Mouse (Mus musculus) neural tube, embryonic 12.5 days (tissue): ENCODE data around the gene Cnga1. TPM values are rescaled to one million over a fixed set of nuclear protein-coding genes. Genes with fewer than 3 reads are reported as not detected.
A peak's percentile ranks its signal among the peaks of the same experiment; 100 is the strongest.

Experiments
- ATAC-seq: fragments of 200-750 bp; cut with Nextera tagmentation; 2 replicates; pipeline ENCODE4 v1.8.0; 2017; ENCODE audit warnings: low read depth, mild to moderate bottlenecking, moderate TSS enrichment, moderate library complexity; ENCODE audit not compliant: low FRiP score
- H3K27ac ChIP-seq: fragments of 300-500 bp; sonication (generic); 2 replicates; pipeline ENCODE4 v1.5.1; 2016
- H3K27me3 ChIP-seq: fragments of 300-500 bp; sonication (generic); replicated peaks from 2 replicates; pipeline ENCODE4 v1.6.1; 2016; ENCODE audit warnings: mild to moderate bottlenecking
- H3K36me3 ChIP-seq: fragments of 300-500 bp; sonication (generic); 2 replicates; pipeline ENCODE4 v1.6.1; 2016; ENCODE audit warnings: mild to moderate bottlenecking
- H3K4me1 ChIP-seq: fragments of 300-500 bp; sonication (generic); 2 replicates; pipeline ENCODE4 v1.6.1; 2016
- H3K4me2 ChIP-seq: fragments of 300-500 bp; sonication (generic); replicated peaks from 2 replicates; pipeline ENCODE4 v1.6.1; 2016; ENCODE audit warnings: mild to moderate bottlenecking
- H3K4me3 ChIP-seq: fragments of 300-500 bp; sonication (generic); 2 replicates; pipeline ENCODE4 v1.5.1; 2016
- H3K9ac ChIP-seq: fragments of 300-500 bp; sonication (generic); 2 replicates; pipeline ENCODE4 v1.6.1; 2016; ENCODE audit warnings: mild to moderate bottlenecking
- H3K9me3 ChIP-seq: fragments of 300-500 bp; sonication (generic); 2 replicates; pipeline ENCODE4 v1.6.1; 2016; ENCODE audit warnings: mild to moderate bottlenecking
- WGBS: fragments of 180-500 bp; shearing (Covaris S2); methylation state at CpG from one replicate; pipeline ENCODE4 v1.1.7; 2016; 5-methylcytosine and 5-hydroxymethylcytosine counted together
- polyA plus RNA-seq: library from polyadenylated mRNA; unstranded; fragments of >200 nt; fragmentation: Nextera tagmentation; extraction: Ambion mirVana; gene quantifications from 2 replicates; pipeline ENCODE4 v1.2.1, GENCODE M21; 2016

Gene Cnga1
- polyA plus RNA-seq = not detected in 2 replicates

- Histone ChIP-seq H3K4me1 (peaks cover 8% of the 10 kb centered on the region), H3K4me3 (no peak within 1 kb of the TSS), H3K27me3 (peaks cover 18% of the 10 kb centered on the region), H3K4me2 (no peak within 1 kb of the TSS), H3K9ac (no peak within 1 kb of the TSS), H3K27ac (no peak within 1 kb of the TSS), H3K9me3 (no peaks in the 10 kb centered on the region), H3K36me3 (no peaks in the 10 kb centered on the region)
- 83% methylated on average over 1 of the region's 1 CpGs for WGBS
- no peak for ATAC-seq
These were observed at the start of gene Cnga1 for GRCm38 (mm10) chr5:72644175-72644574. Gene Cnga1 (minus strand): TSS chr5:72644275.

DNA sequence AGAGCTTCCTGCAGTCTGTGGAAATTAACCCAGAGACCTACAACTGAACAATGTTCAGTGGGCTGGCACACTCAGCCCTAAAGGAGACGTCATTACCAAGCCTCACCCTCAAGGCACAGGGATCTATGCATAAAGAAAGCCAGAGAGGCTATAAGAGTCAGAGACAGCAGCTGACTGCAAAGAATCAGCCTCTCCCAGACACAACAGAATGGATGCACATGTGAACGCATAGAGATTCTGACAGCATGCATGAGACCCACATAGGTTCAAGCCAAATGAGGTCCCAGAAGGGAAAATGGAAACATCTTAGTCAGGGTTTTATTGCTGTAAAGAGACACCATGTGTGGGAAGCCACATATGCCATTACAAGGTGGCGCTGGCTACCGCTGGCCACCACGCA, 46.4 kb upstream of the Cnga1 start:
- no peak for ATAC-seq

DNA sequence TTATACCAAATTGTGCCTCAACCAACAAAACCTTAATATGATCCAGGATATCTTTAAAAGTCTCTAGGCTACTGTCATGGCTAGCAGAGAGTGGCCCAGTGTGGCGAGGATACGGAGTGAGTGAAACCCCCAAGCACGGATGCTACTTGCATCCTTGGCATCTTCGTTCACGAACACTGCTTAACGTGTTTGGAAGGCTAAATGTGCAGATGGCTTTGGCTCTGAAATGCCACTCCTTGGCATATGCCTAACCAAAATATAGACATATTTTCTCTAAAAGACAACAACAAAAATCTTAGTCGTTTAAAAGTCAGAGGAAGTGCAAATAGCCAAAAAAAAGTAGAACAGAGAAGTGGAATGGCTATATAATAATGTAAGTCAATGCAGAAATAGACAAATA, 45.5 kb upstream of the Cnga1 start:
- no peak overlapping the region for H3K9ac ChIP-seq
- H3K4me3 ChIP-seq = no peak overlapping the region
- H3K27ac ChIP-seq = no peak overlapping the region
- no peak overlapping the region for H3K4me2 ChIP-seq
- ATAC-seq = no peak
- H3K9me3 ChIP-seq = no peaks in the 10 kb centered on the region
- no peaks in the 10 kb centered on the region for H3K4me1 ChIP-seq
- no peaks in the 10 kb centered on the region for H3K36me3 ChIP-seq
- 96% methylated on average over 7 of the region's 7 CpGs for WGBS
- no peaks in the 10 kb centered on the region for H3K27me3 ChIP-seq

More for the DNA sequence above, 46.4 kb upstream of the Cnga1 start:
- Histone ChIP-seq H3K4me2 (no peak overlapping the region), H3K27me3 (no peaks in the 10 kb centered on the region), H3K9me3 (no peaks in the 10 kb centered on the region), H3K4me3 (no peak overlapping the region), H3K9ac (no peak overlapping the region), H3K36me3 (no peaks in the 10 kb centered on the region), H3K4me1 (no peaks in the 10 kb centered on the region), H3K27ac (no peak overlapping the region)
- whole genome bisulfite sequencing = 85% methylated on average over 5 of the region's 5 CpGs

DNA sequence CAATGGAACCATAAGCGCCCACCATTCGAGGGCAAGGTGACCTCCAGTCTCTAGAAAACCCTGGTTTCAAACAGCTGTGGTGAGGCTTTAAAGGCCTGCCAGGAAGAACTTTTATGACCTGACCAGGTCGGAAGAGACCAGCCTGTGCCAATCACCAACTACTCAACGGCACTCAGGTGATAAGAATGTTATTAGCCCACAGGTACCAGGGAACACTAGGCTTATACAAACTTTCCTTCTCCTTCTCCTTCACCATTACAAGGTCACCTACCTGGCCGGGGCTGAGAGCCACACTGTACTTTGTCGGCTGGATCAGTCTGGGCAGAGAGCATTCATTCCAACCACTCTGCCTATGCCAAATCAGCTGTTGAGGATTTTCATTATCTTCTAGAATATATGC, 37.4 kb upstream of the Cnga1 start:
- 87% methylated on average over 6 of the region's 6 CpGs for WGBS
- ATAC-seq = no peak
- H3K4me2 ChIP-seq = no peak overlapping the region

DNA sequence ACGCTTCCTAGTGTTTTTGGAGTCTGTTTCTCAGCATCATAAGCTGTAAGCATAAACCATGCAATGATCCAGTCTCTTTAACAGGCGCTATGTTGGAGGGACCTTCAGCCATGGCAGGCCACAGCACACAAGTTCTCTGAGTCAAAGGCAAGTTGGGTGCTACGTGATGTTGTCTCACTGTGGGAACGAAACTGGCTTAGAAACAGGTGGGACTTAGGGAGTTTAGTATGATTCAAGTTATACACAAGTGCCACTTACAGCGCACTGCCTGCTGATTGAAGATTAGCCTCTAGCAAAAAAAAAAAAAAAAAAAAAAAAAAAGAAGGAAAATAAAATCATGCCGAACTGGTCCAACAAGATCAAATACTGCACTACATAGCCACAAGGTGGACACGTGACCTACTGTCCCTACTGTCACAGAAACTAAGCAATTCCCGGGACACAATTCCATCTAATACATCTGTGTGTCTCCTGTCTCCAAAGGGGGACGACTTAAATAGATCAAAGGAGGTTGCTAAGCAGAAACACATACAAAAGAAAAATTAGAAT, 31.0 kb upstream of the Cnga1 start:
- H3K9ac ChIP-seq = no peak overlapping the region
- H3K27ac ChIP-seq = no peak overlapping the region
- no peak overlapping the region for H3K4me3 ChIP-seq
- H3K36me3 ChIP-seq = no peaks in the 10 kb centered on the region
- no peak overlapping the region for H3K4me2 ChIP-seq
- no peak for ATAC-seq
- 87% methylated on average over 9 of the region's 9 CpGs for WGBS
- no peaks in the 10 kb centered on the region for H3K27me3 ChIP-seq
- H3K9me3 ChIP-seq = no peaks in the 10 kb centered on the region
- H3K4me1 ChIP-seq = no peaks in the 10 kb centered on the region

More for the DNA sequence above, 37.4 kb upstream of the Cnga1 start:
- Histone ChIP-seq H3K4me3 (no peak overlapping the region), H3K27ac (no peak overlapping the region), H3K36me3 (no peaks in the 10 kb centered on the region), H3K4me1 (no peaks in the 10 kb centered on the region), H3K9ac (no peak overlapping the region), H3K9me3 (no peaks in the 10 kb centered on the region), H3K27me3 (no peaks in the 10 kb centered on the region)

- Histone ChIP-seq H3K4me1 (no peaks in the 10 kb centered on the region), H3K27me3 (no peaks in the 10 kb centered on the region), H3K36me3 (no peaks in the 10 kb centered on the region), H3K4me2 (no peak overlapping the region), H3K9ac (no peak overlapping the region), H3K4me3 (no peak overlapping the region), H3K9me3 (no peaks in the 10 kb centered on the region), H3K27ac (no peak overlapping the region)
- no peak for ATAC-seq
- WGBS = 68% methylated on average over 8 of the region's 8 CpGs
These were observed 27.1 kb upstream of the Cnga1 start for GRCm38 (mm10) chr5:72671017-72671699.

DNA sequence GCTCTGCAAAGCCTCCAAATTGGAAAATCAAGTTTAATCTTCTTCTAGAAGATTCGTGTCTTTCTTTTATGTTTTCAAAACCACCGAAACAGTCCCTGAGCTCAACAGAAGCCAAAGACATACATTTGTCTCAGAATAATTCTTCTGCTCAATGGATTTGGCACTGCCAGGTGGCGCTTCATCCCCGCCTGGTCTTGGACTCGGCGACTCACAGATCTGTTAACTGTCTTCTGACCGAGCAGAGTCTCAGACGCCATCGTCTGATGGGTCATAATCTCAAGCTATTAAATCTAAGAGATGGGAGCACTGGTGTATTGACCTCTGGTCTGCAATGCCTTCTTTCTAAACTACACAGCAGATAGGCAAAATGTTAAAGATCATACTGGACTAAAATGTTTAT, 24.3 kb upstream of the Cnga1 start:
- H3K36me3 ChIP-seq = no peaks in the 10 kb centered on the region
- no peaks in the 10 kb centered on the region for H3K9me3 ChIP-seq
- no peaks in the 10 kb centered on the region for H3K27me3 ChIP-seq
- no peak overlapping the region for H3K27ac ChIP-seq
- H3K9ac ChIP-seq = no peak overlapping the region
- H3K4me2 ChIP-seq = no peak overlapping the region
- no peaks in the 10 kb centered on the region for H3K4me1 ChIP-seq
- no peak overlapping the region for H3K4me3 ChIP-seq
- WGBS = 88% methylated on average over 9 of the region's 9 CpGs
- no peak for ATAC-seq

DNA sequence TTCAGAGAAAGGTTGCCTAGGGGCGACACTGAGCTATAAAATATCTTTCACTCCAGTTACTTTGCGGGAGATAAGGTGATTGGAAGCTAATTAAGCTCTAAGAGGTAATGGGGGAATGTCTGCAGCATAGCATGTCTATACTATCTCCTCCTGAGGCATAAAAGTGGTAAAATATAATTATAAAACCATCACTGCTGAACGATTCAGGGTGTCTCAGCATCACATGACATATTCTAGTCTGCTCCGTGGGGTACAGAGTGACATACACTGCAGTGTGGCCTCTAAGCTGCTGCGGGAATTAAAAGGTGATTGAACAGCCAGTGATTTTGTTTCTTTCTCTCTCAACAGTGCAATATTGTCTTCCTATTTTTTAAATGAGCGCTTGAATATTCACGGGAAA, 22.4 kb upstream of the Cnga1 start:
- Histone ChIP-seq H3K4me1 (no peaks in the 10 kb centered on the region), H3K36me3 (no peaks in the 10 kb centered on the region), H3K9me3 (no peaks in the 10 kb centered on the region), H3K27ac (no peak overlapping the region), H3K4me2 (no peak overlapping the region), H3K27me3 (no peaks in the 10 kb centered on the region), H3K9ac (no peak overlapping the region), H3K4me3 (no peak overlapping the region)
- ATAC-seq = peak; percentile 72
- WGBS = 69% methylated on average over 7 of the region's 7 CpGs

DNA sequence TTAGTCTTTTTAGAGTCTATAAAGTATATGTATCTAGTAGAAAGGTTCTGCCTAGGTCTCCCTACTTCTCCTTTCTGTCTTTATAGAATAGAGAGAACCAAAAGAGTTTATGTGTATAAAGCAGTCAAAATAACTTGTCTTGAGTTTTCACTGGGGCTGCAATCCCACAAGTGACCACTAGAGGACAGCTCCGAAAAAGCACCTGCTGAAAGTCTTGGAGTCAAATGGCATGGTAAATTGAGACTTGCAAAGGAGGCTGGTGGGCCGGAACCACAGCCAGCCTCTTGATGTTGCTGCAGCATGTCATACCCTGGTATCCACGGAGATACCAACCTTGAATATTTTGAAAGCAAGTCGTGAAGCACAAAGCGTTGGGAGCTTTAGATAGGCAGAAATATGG, 21.2 kb upstream of the Cnga1 start:
- Histone ChIP-seq H3K27ac (no peak overlapping the region), H3K27me3 (no peaks in the 10 kb centered on the region), H3K9ac (no peak overlapping the region), H3K9me3 (no peaks in the 10 kb centered on the region), H3K4me2 (no peak overlapping the region), H3K36me3 (no peaks in the 10 kb centered on the region), H3K4me1 (no peaks in the 10 kb centered on the region), H3K4me3 (no peak overlapping the region)
- 25% methylated on average over 5 of the region's 5 CpGs for WGBS
- no peak for ATAC-seq

DNA sequence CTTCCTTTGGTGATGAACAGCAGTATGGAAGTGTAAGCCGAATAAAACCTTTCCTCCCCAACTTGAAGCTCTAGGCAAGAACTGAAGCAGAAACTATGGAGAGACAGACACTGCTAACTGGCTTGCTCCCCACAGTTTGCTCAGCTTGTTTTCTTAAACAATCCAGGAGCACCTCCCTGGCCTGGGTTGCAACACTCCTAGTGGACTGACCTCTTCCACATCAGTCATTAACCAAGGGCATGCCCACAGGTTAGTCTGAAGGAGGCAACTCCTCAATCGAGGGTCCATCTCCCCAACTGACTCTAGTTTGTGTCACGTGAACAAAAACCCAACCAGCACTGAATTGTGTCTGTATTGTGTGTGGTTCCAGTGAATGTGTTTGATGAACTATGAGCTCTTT, 20.8 kb upstream of the Cnga1 start:
- no peak overlapping the region for H3K9ac ChIP-seq
- no peak for ATAC-seq
- no peak overlapping the region for H3K4me3 ChIP-seq
- no peaks in the 10 kb centered on the region for H3K36me3 ChIP-seq
- no peaks in the 10 kb centered on the region for H3K27me3 ChIP-seq
- H3K4me2 ChIP-seq = no peak overlapping the region
- H3K27ac ChIP-seq = no peak overlapping the region
- no peaks in the 10 kb centered on the region for H3K4me1 ChIP-seq
- H3K9me3 ChIP-seq = no peaks in the 10 kb centered on the region
- 52% methylated on average over 3 of the region's 3 CpGs for WGBS

- 78% methylated on average over 5 of the region's 5 CpGs for WGBS
- no peak for ATAC-seq
- no peaks in the 10 kb centered on the region for H3K36me3 ChIP-seq
- H3K27ac ChIP-seq = no peak overlapping the region
- no peak overlapping the region for H3K9ac ChIP-seq
- no peaks in the 10 kb centered on the region for H3K4me1 ChIP-seq
- H3K9me3 ChIP-seq = no peaks in the 10 kb centered on the region
- no peak overlapping the region for H3K4me2 ChIP-seq
- H3K4me3 ChIP-seq = no peak overlapping the region
- no peaks in the 10 kb centered on the region for H3K27me3 ChIP-seq
These were observed 20.1 kb upstream of the Cnga1 start for GRCm38 (mm10) chr5:72664126-72664525.

DNA sequence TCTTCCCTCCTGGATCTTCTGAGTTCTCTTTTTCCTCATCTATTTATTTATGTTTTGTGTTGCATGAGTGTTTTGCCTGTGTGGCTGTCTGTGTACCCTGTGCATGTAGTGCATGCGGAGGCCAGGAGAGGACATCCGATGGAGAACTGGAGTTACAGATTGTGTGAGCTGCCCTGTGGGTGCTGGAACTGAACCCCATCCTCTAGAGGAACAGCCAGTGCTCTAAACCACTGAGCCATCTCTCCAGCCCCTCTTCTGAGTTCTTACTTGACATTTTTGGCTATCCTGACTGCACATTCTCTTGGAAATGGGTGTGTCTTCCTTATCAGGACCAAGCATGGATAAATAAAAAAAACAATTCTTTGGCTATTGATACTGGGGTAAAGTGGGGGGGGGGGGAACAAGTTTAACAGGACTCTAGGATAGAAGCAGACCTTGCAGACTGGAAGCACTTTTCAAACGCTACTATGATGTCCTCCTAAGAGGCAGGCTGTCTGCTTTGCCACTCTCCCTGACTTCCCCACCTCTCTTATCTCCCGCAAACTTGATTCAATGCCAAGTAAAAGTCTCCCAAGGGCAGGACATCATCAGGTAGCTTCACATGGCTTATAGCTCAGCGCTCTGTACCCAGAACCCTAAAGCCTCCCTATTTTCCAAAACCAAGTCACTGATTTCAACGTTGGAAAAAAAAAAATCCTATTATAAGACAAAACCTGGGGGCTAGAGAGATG, 17.1 kb upstream of the Cnga1 start:
- Histone ChIP-seq H3K4me3 (no peak overlapping the region), H3K4me1 (no peaks in the 10 kb centered on the region), H3K36me3 (no peaks in the 10 kb centered on the region), H3K9ac (no peak overlapping the region), H3K4me2 (no peak overlapping the region), H3K27ac (no peak overlapping the region), H3K27me3 (no peaks in the 10 kb centered on the region), H3K9me3 (no peaks in the 10 kb centered on the region)
- no peak for ATAC-seq
- 90% methylated on average over 6 of the region's 6 CpGs for WGBS
